Mouse (Mus musculus): ENCODE data around the gene Bmpr2. TPM values are rescaled to one million over a fixed set of nuclear protein-coding genes. Genes with fewer than 3 reads are reported as not detected.
A peak's percentile ranks its signal among the peaks of the same experiment; 100 is the strongest.

The Bmpr2 gene
- polyA plus RNA-seq (2012): 3.1 and 3.9 TPM in 2 replicates

- TF ChIP-seq GATA1 (IDR thresholded peaks at IDR 0.05; ENCODE audit: low read length): no peak
These were observed at the start of gene Bmpr2 for GRCm38 (mm10) chr1:59763164-59763768. TSS of gene Bmpr2 (plus strand) at chr1:59763400.

GRCm38 (mm10) chr1:59719900-59720299 is 43.3 kb upstream of the Bmpr2 start:
- TF ChIP-seq GATA1 (IDR thresholded peaks at IDR 0.05; ENCODE audit: low read length): no peak

DNA sequence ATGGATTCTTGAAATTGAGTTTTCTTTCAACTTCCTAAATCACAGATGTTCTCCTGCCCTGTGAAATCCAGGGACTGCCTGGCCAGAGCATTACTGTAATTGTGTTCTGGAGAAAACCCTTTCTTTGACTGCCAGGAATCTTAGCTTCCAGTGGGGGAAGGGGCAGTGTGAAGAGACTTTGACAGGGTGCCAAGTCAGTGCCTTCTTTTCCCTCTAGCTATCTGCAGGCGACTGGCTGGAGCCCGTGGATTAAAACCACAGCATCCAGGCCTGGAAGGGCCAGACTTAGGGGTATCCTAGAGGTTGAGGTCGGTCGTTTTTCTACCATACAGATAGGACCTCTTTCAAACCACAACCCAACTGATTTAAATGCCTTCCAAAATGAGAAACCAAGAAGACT is 37.5 kb upstream of the Bmpr2 start:
- no peak for TF ChIP-seq GATA1 (IDR thresholded peaks at IDR 0.05; ENCODE audit: low read length)

DNA sequence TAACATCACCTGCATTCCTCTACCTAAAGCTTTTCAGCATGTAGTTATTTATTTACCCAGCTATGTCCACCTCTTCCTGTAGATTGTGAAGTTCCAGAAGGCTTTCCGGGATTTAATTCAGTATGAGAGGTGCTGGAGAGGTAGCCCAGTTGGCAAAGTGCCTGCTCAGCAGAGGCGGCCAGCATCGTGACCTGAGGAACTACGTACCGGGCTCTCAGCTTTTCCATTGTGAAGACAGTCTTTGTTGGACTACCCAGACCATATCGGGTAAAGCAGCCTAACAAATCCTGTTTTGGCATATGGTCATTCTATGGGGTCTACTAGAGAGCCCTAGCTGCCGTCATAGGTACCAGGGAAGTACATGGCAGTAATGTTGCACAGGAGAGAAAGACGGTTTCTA is 33.1 kb upstream of the Bmpr2 start:
- no peak for TF ChIP-seq GATA1 (IDR thresholded peaks at IDR 0.05; ENCODE audit: low read length)

DNA sequence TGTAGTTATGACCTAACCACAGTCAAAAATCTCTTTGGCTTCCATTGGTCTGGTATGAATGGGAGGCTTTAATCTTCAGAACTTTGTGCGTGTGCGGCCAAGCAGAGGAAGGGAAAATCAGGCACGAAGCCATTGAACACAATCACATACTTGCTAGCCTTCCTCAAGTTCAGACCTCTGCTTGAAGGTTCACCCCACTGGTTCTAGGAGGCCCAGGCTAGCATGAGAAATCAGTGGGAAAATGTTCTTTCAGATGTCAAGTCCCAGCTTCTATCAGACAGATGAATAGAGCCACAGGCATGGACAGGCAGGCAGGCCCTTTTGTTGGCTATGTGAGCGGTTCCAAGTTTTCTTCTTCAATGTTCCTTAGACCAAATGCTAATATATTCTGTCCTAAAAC is 32.5 kb upstream of the Bmpr2 start:
- no peak for TF ChIP-seq GATA1 (IDR thresholded peaks at IDR 0.05; ENCODE audit: low read length)

DNA sequence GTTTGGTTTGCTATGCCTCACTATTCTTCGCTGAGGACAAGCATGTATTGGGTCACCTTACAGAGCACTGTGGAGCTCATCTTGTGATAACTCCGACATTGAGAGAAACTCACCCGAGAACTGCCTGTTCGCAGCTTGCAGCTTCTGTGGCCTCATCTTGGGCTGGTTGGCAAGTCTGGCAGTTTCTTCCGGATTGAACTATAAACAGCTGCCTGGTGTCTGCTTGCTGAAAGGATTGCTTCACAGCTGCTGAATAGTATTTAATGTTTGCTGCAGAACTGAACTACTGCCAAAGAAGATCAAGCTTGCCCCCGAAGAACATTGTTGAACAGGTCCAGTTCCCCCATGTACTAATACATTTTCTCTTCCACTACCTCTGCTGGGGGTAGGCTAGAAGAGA is 29.1 kb upstream of the Bmpr2 start:
- TF ChIP-seq GATA1 (IDR thresholded peaks at IDR 0.05; ENCODE audit: low read length): no peak

DNA sequence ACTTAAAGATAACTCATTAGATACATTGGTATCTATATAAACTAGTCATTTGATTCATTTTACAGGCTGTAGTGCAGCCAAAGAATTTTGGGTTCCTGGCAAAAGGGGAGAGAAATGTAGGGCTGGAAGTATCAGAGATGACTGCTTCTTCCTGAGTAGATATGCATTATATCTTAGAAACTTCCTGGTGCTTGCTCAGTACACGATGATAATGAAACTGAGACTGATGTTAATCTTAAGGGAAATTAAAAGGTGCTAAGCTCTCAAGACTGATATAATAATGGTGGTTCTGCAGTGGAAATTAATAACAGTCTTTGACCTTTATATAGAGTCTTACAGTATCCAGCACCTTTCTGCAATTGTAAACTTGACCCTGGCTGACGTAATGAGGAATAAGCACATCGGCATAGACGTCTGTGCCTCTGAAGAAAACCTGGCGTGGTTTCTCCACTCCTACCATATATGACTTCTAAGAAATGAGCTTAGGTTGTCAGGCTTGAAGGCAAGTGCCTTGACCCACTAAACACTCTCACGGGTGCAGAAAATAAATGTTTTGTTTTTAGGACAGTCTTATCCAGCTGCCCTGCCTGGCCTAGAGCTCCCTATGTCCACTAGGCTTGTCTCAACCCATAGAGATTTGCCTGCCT is 24.3 kb upstream of the Bmpr2 start:
- TF ChIP-seq GATA1 (IDR thresholded peaks at IDR 0.05; ENCODE audit: low read length): no peak

GRCm38 (mm10) chr1:59739577-59740354 is 23.4 kb upstream of the Bmpr2 start:
- no peak for TF ChIP-seq GATA1 (IDR thresholded peaks at IDR 0.05; ENCODE audit: low read length)

DNA sequence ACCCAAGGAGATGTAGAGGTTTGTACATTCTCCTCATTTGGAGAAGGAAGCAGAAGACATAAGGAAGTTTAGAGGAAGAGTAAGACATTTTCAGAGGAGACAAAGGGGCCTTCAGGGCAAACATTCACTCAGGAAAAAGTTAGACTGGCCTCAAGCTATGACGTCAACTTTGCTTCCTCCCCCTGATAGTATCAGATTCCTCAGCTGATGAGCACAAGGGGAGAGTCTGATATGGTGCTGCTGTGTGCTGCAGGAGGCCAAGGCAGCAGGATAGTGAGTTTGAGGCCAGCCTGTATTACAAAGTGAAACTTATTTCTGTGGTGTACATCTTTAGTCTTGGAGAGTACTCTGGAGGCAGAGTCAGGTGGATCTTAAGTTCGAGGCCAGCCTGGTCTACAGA is 14.2 kb upstream of the Bmpr2 start:
- peak; percentile 18 for TF ChIP-seq GATA1 (IDR thresholded peaks at IDR 0.05; ENCODE audit: low read length)

DNA sequence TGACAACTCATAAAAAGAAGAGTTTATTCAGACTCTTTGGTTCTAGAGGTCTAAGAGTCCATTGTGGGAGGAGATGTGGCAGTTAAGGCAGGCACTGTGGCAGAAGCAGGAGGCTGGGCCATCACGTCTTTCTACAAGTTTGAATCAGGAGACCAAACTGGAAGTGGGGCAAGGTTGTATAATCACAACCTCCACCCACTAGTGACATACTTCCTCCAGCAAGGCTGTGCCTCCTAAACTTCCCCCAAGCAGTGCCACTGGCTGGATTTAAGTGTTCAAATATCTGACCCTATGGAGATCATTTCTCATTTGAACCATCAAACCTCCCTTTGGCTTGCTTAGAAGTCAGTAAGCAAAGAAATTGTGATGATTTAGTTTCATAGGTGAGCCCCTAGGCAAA is 7.9 kb upstream of the Bmpr2 start:
- TF ChIP-seq GATA1 (IDR thresholded peaks at IDR 0.05; ENCODE audit: low read length): no peak

- no peak for TF ChIP-seq GATA1 (IDR thresholded peaks at IDR 0.05; ENCODE audit: low read length)
These were observed 4.9 kb upstream of the Bmpr2 start for GRCm38 (mm10) chr1:59758325-59758724.

GRCm38 (mm10) chr1:59762208-59762607 is 992 bp upstream of the Bmpr2 start:
- TF ChIP-seq GATA1 (IDR thresholded peaks at IDR 0.05; ENCODE audit: low read length): no peak

- no peak for TF ChIP-seq GATA1 (IDR thresholded peaks at IDR 0.05; ENCODE audit: low read length)
These were observed 493 bp upstream of the Bmpr2 start for GRCm38 (mm10) chr1:59762651-59763163.

- TF ChIP-seq GATA1 (IDR thresholded peaks at IDR 0.05; ENCODE audit: low read length): no peak
These were observed 616 bp downstream of the Bmpr2 start for GRCm38 (mm10) chr1:59763781-59764251.

DNA sequence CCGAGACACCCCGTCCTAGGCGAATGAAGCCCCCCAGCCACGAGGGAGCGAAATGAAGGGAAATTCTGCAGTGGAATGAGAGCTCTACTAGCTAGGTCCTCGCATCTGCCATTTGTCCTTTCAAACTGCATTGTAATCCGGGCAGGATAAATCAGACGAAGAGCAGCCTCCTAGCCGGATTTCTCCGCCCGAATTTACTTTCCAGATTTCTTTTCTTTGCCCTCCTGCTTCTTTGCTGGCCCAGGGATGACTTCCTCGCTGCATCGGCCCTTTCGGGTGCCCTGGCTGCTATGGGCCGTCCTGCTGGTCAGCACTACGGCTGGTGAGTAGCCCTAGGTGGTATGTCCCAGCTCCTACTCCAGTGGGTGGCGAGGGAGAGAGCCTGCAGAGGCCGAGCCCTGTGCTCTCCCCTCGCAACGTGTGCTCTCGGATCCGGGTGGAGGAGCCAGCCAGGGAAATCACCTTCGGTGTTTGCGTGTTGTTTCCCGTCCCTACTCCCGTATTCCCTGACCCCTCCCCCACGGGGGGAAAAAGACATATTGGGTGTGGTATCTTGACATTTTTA is 1.3 kb downstream of the Bmpr2 start:
- TF ChIP-seq GATA1 (IDR thresholded peaks at IDR 0.05; ENCODE audit: low read length): no peak

DNA sequence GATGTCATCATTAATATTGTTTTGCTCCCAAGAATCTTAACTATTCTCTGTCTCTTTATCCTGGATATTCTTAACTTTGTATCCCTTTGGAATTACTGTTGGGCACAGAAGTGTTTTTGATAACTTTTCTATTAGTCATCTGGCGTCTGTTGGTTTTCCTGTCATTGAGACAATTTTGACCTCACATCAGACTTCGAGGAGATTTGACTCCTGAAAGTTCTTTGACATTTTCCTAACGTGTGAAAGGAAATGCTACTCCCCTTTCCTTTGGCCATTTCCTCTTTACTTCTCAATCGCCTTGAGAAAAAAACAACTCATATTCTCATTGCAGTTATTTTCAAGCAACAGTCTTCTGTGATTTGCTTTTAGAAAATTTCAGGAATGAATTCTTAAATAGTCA is 2.1 kb downstream of the Bmpr2 start:
- no peak for TF ChIP-seq GATA1 (IDR thresholded peaks at IDR 0.05; ENCODE audit: low read length)
